Mouse (Mus musculus) stomach, embryonic 15.5 days (tissue): Measurements from ENCODE around the gene Fubp1. TPM values are rescaled to one million over a fixed set of nuclear protein-coding genes. Genes with fewer than 3 reads are reported as not detected.
A peak's percentile ranks its signal among the peaks of the same experiment; 100 is the strongest.

Experiments used
- ATAC-seq: fragments of 200-750 bp; cut with Nextera tagmentation; 2 replicates; pipeline ENCODE4 v1.8.0; 2017; ENCODE audit warnings: low read depth, moderate number of reproducible peaks, moderate TSS enrichment; ENCODE audit not compliant: insufficient read depth, low FRiP score
- H3K27ac ChIP-seq: fragments of 300-500 bp; sonication (generic); 2 replicates; pipeline ENCODE4 v1.5.1; 2015; ENCODE audit warnings: mild to moderate bottlenecking, inconsistent platforms
- H3K27me3 ChIP-seq: fragments of 300-500 bp; sonication (generic); replicated peaks from 2 replicates; pipeline ENCODE4 v1.6.1; 2015; ENCODE audit warnings: inconsistent platforms
- H3K36me3 ChIP-seq: fragments of 300-500 bp; sonication (generic); 2 replicates; pipeline ENCODE4 v1.6.1; 2015; ENCODE audit warnings: inconsistent platforms
- H3K4me1 ChIP-seq: fragments of 300-500 bp; sonication (generic); 2 replicates; pipeline ENCODE4 v1.6.1; 2015; ENCODE audit warnings: inconsistent platforms
- H3K4me2 ChIP-seq: fragments of 300-500 bp; sonication (generic); 2 replicates; pipeline ENCODE4 v1.6.1; 2015; ENCODE audit warnings: mild to moderate bottlenecking, inconsistent platforms
- H3K4me3 ChIP-seq: fragments of 300-500 bp; sonication (generic); replicated peaks from 2 replicates; pipeline ENCODE4 v1.5.1; 2015; ENCODE audit warnings: inconsistent platforms
- H3K9ac ChIP-seq: fragments of 300-500 bp; sonication (generic); 2 replicates; pipeline ENCODE4 v1.6.1; 2015; ENCODE audit warnings: inconsistent platforms
- H3K9me3 ChIP-seq: fragments of 300-500 bp; sonication (generic); 2 replicates; pipeline ENCODE4 v1.6.1; 2016; ENCODE audit warnings: inconsistent platforms
- WGBS: fragments of 180-500 bp; shearing (Covaris S2); methylation state at CpG from one replicate; pipeline ENCODE4 v1.1.7; 2015; 5-methylcytosine and 5-hydroxymethylcytosine counted together
- polyA plus RNA-seq: library from polyadenylated mRNA; unstranded; fragments of >200 nt; fragmentation: Nextera tagmentation; extraction: Ambion mirVana; gene quantifications from 2 replicates; pipeline ENCODE4 v1.2.1, GENCODE M21; 2015

The Fubp1 gene
- 191 and 208 TPM in 2 replicates for polyA plus RNA-seq

DNA sequence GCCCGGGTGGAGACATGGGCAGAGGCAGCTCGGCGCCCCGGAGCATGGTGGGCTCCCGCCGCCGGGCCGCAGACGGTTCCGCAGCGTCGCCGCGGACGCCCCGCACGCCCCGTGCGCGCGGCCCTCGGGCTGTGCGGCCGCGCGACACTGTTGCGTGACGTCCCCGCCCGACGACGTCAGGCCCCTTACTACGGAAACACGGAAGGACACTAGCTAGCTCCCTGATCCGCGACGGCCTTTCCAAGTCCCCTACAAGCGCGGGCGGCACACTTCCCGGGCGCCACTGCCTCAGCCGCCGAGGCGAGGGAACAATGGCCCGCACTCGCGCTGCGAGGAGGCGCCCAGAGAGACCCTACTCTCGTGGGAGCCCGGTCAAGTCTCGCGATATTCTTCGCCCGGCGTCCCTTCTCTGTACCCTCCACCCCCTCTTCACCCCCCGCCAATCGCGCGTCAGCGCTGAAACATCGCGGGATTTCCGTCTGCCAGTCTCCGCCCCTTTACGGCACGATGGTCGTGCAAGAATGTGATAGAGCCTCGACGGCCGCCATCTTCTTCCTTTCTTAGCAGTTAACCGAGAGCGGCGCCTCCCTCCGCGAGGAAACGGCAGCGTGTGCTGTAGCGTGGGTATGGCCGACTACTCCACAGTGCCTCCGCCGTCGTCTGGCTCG lies at the start of gene Fubp1, which contains the start of gene Dnajb4:
Fubp1 (plus strand) TSS at position 456 of the 668 bp plus-strand sequence.
Dnajb4 (minus strand) TSS at position 336 of the 668 bp plus-strand sequence.
- peak; percentile 97 for ATAC-seq
- Histone ChIP-seq H3K4me3 (peak within 1 kb of the TSS; percentile 97), H3K9ac (peak within 1 kb of the TSS; percentile 99), H3K27me3 (no peaks in the 10 kb centered on the region), H3K9me3 (no peaks in the 10 kb centered on the region), H3K4me2 (peak within 1 kb of the TSS; percentile 81), H3K27ac (peak within 1 kb of the TSS; percentile 99), H3K36me3 (no peaks in the 10 kb centered on the region), H3K4me1 (peaks cover 11% of the 10 kb centered on the region)
- WGBS = under 1% methylated on average over 85 of the region's 85 CpGs

DNA sequence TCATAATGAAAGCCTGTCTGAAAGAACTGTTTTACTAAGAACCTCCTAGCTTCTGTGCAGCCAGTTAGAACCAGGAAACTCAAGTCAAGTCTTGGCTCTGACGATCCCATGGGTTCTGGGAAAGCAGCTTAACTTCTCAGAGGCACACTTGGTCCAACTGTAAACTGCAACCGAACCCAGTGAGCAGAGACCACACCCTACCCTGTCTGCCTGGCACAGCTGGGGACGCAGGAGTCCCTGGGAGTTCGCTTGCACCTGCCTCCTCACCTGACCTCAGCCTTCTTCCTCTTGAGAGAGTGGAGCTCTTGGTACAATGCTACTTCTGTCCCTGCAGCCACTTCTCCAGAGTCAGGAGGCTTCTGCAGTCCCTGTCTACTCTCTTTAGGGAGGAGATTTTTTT lies 49.6 kb upstream of the Fubp1 start:
- Histone ChIP-seq H3K4me3 (no peak overlapping the region), H3K9me3 (no peaks in the 10 kb centered on the region), H3K27me3 (no peaks in the 10 kb centered on the region), H3K27ac (no peak overlapping the region), H3K4me2 (no peak overlapping the region), H3K4me1 (peaks cover 4% of the 10 kb centered on the region), H3K36me3 (no peaks in the 10 kb centered on the region), H3K9ac (no peak overlapping the region)
- 61% methylated on average over 4 of the region's 4 CpGs for WGBS
- no peak for ATAC-seq

DNA sequence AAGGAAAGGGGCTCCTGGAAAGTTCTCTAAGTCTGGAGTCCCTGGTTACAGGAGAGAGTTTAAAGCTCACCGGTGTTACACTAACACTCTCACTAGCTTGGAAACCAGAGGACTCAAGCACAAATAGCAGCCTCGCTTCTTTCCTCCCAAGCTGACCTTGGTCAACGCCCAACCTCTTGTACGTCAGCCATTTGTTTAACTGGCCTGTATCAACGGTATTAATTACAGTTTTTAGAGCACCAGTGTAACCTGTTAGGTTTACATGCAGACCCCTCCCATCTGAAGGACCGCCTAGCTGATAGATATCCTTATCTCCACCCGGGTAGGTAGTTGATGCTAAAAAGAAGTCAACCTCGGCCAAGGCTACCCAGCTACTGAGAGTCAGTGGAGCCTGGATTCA lies 46.9 kb upstream of the Fubp1 start:
- 0 out of 2 replicates have a peak overlapping the region, but pooled peaks have one; percentile 8 for H3K4me2 ChIP-seq
- no peak overlapping the region for H3K4me3 ChIP-seq
- H3K9me3 ChIP-seq = no peaks in the 10 kb centered on the region
- no peaks in the 10 kb centered on the region for H3K36me3 ChIP-seq
- no peak overlapping the region; the same call in 1 of the 2 replicates for H3K27ac ChIP-seq
- WGBS = 71% methylated on average over 8 of the region's 8 CpGs
- H3K9ac ChIP-seq = no peak overlapping the region
- peaks cover 15% of the 10 kb centered on the region for H3K4me1 ChIP-seq
- ATAC-seq = no peak
- H3K27me3 ChIP-seq = no peaks in the 10 kb centered on the region

DNA sequence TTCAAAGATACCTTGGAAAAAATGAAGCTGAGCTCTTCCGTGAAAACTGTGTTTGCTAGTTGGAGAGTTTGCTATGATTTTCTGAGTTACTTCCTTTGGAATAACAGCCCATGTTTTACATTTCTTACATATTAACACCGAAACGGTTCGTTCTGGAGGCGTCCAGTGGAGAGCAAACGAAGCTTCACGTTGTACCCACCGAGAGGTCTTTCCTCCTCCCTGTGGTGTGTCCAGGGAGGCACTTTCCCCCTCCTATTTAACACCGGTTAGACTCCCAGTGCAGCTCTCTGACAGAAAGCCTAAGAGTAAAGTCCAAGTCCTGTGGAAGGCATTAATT lies 45.2 kb upstream of the Fubp1 start:
- H3K4me1 ChIP-seq = peaks cover 15% of the 10 kb centered on the region
- peak; percentile 38; the same call in 1 of the 2 replicates for ATAC-seq
- 0 out of 2 replicates have a peak overlapping the region, but pooled peaks have one; percentile 32 for H3K9ac ChIP-seq
- H3K27ac ChIP-seq = peak overlapping the region; percentile 62; the same call in 1 of the 2 replicates
- H3K4me3 ChIP-seq = peak overlapping the region; percentile 53
- WGBS = 37% methylated on average over 9 of the region's 9 CpGs
- no peaks in the 10 kb centered on the region for H3K27me3 ChIP-seq
- H3K9me3 ChIP-seq = no peaks in the 10 kb centered on the region
- H3K4me2 ChIP-seq = peak overlapping the region; percentile 93
- no peaks in the 10 kb centered on the region for H3K36me3 ChIP-seq

DNA sequence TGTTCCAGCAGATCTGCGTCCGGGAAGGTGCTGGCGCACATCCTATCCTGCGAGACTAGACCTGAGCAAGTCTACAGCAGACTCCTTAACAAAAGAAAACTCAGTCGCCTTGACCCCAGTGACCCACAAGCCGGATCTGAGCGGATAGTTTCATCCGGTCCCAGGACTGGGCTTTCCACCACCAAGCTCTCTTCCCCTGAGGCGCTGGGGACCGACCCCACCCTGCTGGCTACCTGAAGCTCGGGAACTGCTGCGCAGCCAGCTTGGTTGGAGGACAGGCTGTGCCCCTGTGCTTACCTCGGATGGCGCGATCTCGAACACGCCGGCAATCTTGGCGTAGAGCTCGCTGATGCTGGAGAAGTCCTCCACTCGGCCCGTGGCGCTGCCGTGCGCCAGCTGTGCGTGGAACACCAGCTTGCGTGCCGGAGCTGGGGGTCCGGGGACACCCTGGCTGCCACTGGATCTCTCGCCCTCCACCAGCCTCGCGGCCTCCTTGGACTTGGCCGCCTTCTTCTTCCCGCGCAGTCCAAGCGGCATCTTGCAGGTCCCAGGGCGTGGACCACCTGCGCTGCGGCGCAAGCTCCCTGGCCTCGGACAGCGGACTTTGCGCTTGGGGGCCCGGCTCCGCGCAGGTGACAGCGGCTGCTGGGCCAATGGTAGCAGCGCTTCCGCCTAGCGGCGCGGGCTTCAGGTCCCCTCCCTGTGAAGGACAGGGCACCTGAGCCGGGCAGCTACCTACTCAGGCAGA lies 44.7 kb upstream of the Fubp1 start:
- H3K9ac ChIP-seq = peak overlapping the region; percentile 32; the same call in 1 of the 2 replicates
- WGBS = 2% methylated on average over 51 of the region's 53 CpGs
- no peaks in the 10 kb centered on the region for H3K27me3 ChIP-seq
- no peaks in the 10 kb centered on the region for H3K36me3 ChIP-seq
- peak; percentile 81 for ATAC-seq
- peak overlapping the region; percentile 62; the same call in 1 of the 2 replicates for H3K27ac ChIP-seq
- peaks cover 15% of the 10 kb centered on the region for H3K4me1 ChIP-seq
- peak overlapping the region; percentile 93 for H3K4me2 ChIP-seq
- H3K9me3 ChIP-seq = no peaks in the 10 kb centered on the region
- peak overlapping the region; percentile 53 for H3K4me3 ChIP-seq

DNA sequence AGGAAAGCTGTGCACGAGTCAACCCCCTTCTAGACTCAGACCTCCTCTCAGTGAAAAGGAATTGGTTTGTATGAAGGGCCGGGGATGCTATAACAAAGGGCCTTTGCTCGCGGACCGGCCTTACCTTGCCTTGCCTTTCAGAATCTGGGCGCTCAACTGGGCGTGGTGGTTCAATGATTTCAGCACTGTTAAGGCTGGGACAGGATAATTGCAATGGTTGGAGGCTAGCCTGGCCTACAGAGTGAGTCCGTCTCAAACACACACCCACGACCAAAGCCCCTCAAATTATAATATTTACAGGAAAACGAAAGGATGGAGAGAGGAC lies 44.2 kb upstream of the Fubp1 start, which contains the start of gene Gipc2:
Gipc2 (minus strand) TSS at position 132 of the 325 bp plus-strand sequence.
- H3K9me3 ChIP-seq = no peaks in the 10 kb centered on the region
- H3K4me2 ChIP-seq = peak within 1 kb of the TSS; percentile 93
- 22% methylated on average over 10 of the region's 10 CpGs for WGBS
- peak within 1 kb of the TSS; percentile 62; the same call in 1 of the 2 replicates for H3K27ac ChIP-seq
- H3K36me3 ChIP-seq = no peaks in the 10 kb centered on the region
- H3K9ac ChIP-seq = peak within 1 kb of the TSS; percentile 32; the same call in 1 of the 2 replicates
- ATAC-seq = no peak; the same call in 1 of the 2 replicates
- H3K4me3 ChIP-seq = peak within 1 kb of the TSS; percentile 53
- H3K27me3 ChIP-seq = no peaks in the 10 kb centered on the region
- H3K4me1 ChIP-seq = peaks cover 15% of the 10 kb centered on the region

DNA sequence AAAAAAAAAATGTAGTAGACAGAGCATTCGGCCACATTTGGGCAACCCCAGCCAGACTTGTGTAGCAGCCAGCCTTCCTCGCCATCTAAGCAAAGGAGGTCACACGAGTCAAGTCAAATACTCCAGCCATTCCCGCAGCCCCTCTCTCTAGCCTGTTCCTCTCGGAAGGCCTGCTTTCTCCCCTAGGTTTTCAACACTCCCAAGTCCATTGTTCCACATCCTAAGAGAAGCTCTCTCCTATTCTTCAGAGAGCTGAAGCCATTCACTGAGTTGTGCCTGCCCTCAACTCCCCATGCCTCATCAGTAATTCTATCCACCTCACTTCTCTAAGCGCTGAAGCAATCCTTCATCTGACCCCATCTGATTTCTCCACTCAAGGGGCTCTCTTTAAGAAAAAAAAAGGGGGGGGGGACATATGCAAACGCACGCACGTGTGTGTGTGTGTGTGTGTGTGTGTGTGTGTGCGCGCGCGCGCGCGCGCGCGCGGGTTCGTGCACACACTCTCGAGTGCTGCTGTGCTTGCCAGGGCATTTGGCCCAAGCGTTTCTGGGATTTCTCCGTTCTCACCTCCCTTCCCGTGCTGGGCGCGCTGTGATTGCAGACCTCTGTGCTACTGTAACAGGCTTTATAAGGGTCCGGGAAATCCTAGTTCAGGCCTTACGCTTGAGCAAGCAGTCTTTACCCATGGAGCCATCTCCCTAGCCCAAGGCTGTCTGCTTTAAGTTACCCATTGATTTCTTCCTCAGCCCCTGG lies 43.3 kb upstream of the Fubp1 start:
- H3K4me2 ChIP-seq = peak overlapping the region; percentile 47
- WGBS = 19% methylated on average over 29 of the region's 29 CpGs
- no peaks in the 10 kb centered on the region for H3K9me3 ChIP-seq
- H3K36me3 ChIP-seq = no peaks in the 10 kb centered on the region
- no peak overlapping the region for H3K9ac ChIP-seq
- H3K27ac ChIP-seq = no peak overlapping the region
- no peaks in the 10 kb centered on the region for H3K27me3 ChIP-seq
- H3K4me3 ChIP-seq = no peak overlapping the region
- H3K4me1 ChIP-seq = peaks cover 15% of the 10 kb centered on the region
- ATAC-seq = no peak

DNA sequence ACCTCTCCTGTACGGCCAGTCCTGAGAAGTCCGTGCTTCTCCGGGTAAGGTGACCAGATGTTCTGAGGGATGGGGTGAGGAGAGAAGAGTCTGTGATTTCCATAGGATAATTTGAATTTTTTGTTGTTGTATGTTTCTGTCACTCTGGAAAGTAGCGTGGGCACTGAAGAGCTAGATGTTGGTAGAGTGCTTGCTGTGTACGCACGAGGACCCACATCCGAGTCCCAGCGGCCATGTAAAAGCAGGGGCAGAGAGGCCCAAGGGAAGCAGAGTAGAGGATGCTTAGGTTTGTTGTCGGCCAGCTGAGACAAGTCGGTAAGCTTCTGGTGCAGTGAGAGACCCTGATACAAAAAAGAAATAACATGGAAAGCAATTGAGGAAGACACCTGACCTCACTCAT lies 42.2 kb upstream of the Fubp1 start:
- no peaks in the 10 kb centered on the region for H3K36me3 ChIP-seq
- H3K27me3 ChIP-seq = no peaks in the 10 kb centered on the region
- H3K4me1 ChIP-seq = peaks cover 15% of the 10 kb centered on the region
- no peak overlapping the region for H3K4me3 ChIP-seq
- H3K4me2 ChIP-seq = no peak overlapping the region
- H3K27ac ChIP-seq = no peak overlapping the region
- no peak overlapping the region for H3K9ac ChIP-seq
- no peaks in the 10 kb centered on the region for H3K9me3 ChIP-seq
- WGBS = 93% methylated on average over 10 of the region's 10 CpGs
- no peak for ATAC-seq

DNA sequence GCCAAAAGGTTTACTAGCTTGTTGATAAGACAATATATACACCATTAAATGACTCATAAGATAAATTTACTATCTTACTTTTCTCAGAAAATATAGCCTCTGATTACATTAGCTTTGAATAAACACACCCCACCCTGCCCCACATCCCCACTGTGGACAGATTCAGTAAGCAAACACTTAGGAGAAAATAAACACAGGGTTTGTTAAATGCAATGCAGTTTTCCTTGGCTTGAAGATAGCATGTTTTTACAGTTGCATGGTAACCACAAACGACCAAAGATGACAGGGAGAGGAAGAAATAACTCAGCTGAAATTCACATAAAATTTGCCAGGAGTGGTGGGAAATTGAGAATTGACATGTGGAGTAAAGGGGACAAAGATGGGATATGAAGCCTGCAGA lies 39.8 kb upstream of the Fubp1 start:
- no peak overlapping the region; the same call in 1 of the 2 replicates for H3K27ac ChIP-seq
- ATAC-seq = no peak
- WGBS = 7% methylated on average over 1 of the region's 1 CpGs
- no peak overlapping the region for H3K9ac ChIP-seq
- no peak overlapping the region for H3K4me2 ChIP-seq
- no peaks in the 10 kb centered on the region for H3K36me3 ChIP-seq
- no peaks in the 10 kb centered on the region for H3K9me3 ChIP-seq
- H3K27me3 ChIP-seq = no peaks in the 10 kb centered on the region
- H3K4me3 ChIP-seq = no peak overlapping the region
- H3K4me1 ChIP-seq = peaks cover 13% of the 10 kb centered on the region

DNA sequence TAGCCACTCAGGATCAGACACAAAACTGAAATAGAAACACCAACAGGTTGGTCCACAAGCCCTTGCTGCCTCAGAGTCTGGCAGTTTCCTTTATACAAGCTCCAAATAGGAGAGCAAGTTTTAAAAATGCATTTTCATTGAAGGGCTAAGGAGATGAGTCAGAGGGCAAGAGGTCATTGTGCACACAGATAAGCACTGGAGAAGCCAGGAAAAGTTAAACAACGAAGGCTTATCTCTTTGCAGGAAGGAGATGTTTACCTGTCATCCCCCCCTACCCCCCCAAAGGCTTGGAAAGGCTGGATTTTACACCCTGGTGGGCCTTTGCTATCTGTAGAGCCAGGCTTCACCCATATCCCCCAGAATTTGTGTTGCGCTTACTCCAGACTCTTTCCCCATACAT lies 39.0 kb upstream of the Fubp1 start:
- no peak overlapping the region for H3K27ac ChIP-seq
- H3K4me2 ChIP-seq = no peak overlapping the region
- H3K27me3 ChIP-seq = no peaks in the 10 kb centered on the region
- no peaks in the 10 kb centered on the region for H3K9me3 ChIP-seq
- 0 out of 2 replicates have a peak, but pooled peaks cover 5% of the 10 kb centered on the region for H3K4me1 ChIP-seq
- H3K4me3 ChIP-seq = no peak overlapping the region
- WGBS = 52% methylated on average over 2 of the region's 2 CpGs
- no peaks in the 10 kb centered on the region for H3K36me3 ChIP-seq
- H3K9ac ChIP-seq = no peak overlapping the region
- no peak for ATAC-seq

DNA sequence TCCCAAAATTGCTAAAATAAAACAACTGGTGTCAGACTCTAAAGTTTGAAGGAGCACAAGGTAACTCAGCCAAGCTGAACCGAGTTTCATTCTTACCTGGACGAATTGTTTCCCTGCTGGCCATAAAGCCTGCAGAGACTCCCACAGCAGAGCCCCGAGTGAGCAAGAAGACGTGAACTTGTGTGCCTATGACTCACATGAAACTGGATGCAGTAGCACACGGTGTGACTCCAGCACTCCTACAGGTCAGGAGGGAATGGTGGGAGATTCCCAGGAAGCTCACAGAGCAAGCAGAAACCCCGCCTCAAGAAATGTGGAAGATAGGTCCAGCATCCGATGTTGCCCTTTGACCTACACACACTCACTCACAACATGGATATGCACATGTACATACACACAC lies 38.4 kb upstream of the Fubp1 start:
- ATAC-seq = no peak

More for the DNA sequence above, 38.4 kb upstream of the Fubp1 start:
- H3K4me2 ChIP-seq = no peak overlapping the region
- H3K27me3 ChIP-seq = no peaks in the 10 kb centered on the region
- no peaks in the 10 kb centered on the region for H3K36me3 ChIP-seq
- no peak overlapping the region for H3K4me3 ChIP-seq
- H3K9me3 ChIP-seq = no peaks in the 10 kb centered on the region
- no peak overlapping the region for H3K27ac ChIP-seq
- H3K4me1 ChIP-seq = 0 out of 2 replicates have a peak, but pooled peaks cover 2% of the 10 kb centered on the region
- WGBS = 43% methylated on average over 7 of the region's 7 CpGs
- H3K9ac ChIP-seq = no peak overlapping the region
